Mouse (Mus musculus) MEL (cell line): ENCODE measurements around the gene Urad. TPM values are rescaled to one million over a fixed set of nuclear protein-coding genes. Genes with fewer than 3 reads are reported as not detected.

Experiments
- DNase-seq: peaks from one replicate; pipeline ENCODE4 v3.0.0; 2011; ENCODE audit warnings: low read depth, low spot score
- H3K27ac ChIP-seq: 2 replicates; pipeline ENCODE4 v1.5.1; 2012; ENCODE audit warnings: low read depth, mild to moderate bottlenecking, control low read depth, low read length, moderate library complexity; ENCODE audit not compliant: control insufficient read depth
- H3K27me3 ChIP-seq, 2 experiments: fragments of 150-350 bp in 1 of 2; sonication (generic) in 1 of 2; 2 replicates each; pipeline ENCODE4 v1.6.1; 2012; ENCODE audit warnings: low read length in 2 of 2, mild to moderate bottlenecking in 2 of 2, improper control_type of control experiment in 1 of 2, moderate library complexity in 1 of 2; ENCODE audit not compliant: insufficient read depth in 2 of 2, control insufficient read depth in 1 of 2
- H3K36me3 ChIP-seq, 2 experiments: 2 replicates each; pipeline ENCODE4 v1.6.1; 2012 to 2014; ENCODE audit warnings: low read length in 2 of 2, improper control_type of control experiment in 1 of 2, inconsistent platforms in 1 of 2, mild to moderate bottlenecking in 1 of 2; ENCODE audit not compliant: insufficient read depth in 2 of 2, control insufficient read depth in 1 of 2
- H3K4me1 ChIP-seq, 2 experiments: fragments of 150-350 bp in 1 of 2; sonication (generic) in 1 of 2; 2 replicates each; pipeline ENCODE4 v1.6.1; 2012; ENCODE audit warnings: low read length in 2 of 2, improper control_type of control experiment in 1 of 2, mild to moderate bottlenecking in 1 of 2; ENCODE audit not compliant: insufficient read depth in 2 of 2, control insufficient read depth in 1 of 2
- H3K4me3 ChIP-seq, 2 experiments: fragments of 150-350 bp in 1 of 2; sonication (generic) in 1 of 2; 2 replicates each; pipeline ENCODE4 v1.5.1; 2012; ENCODE audit warnings: low read depth in 2 of 2, low read length in 2 of 2, mild to moderate bottlenecking in 2 of 2, moderate library complexity in 2 of 2, control low read depth in 1 of 2, improper control_type of control experiment in 1 of 2; ENCODE audit not compliant: control insufficient read depth in 1 of 2, insufficient read depth in 1 of 2
- H3K79me2 ChIP-seq: 2 replicates; pipeline ENCODE4 v1.6.1; 2012; ENCODE audit warnings: mild to moderate bottlenecking, low read length, moderate library complexity; ENCODE audit not compliant: control insufficient read depth, poor library complexity, insufficient read depth
- H3K9ac ChIP-seq: 2 replicates; pipeline ENCODE4 v1.6.1; 2012; ENCODE audit warnings: low read depth, mild to moderate bottlenecking, control low read depth, low read length, moderate library complexity; ENCODE audit not compliant: control insufficient read depth, poor library complexity, severe bottlenecking
- H3K9me3 ChIP-seq: fragments of 150-350 bp; sonication (generic); replicated peaks from 2 replicates; pipeline ENCODE4 v1.6.1; 2012; ENCODE audit warnings: mild to moderate bottlenecking, low read length, improper control_type of control experiment, moderate library complexity; ENCODE audit not compliant: insufficient read depth
- CTCF ChIP-seq, 3 experiments: IDR thresholded peaks in 2 of 3; conservative IDR thresholded peaks in 1 of 3; 2 replicates each; pipeline ENCODE4 v1.5.1; 2011 to 2012; ENCODE audit warnings: low read length in 3 of 3, low read depth in 2 of 3, mild to moderate bottlenecking in 2 of 3, improper control_type of control experiment in 1 of 3, inconsistent platforms in 1 of 3, mixed read lengths in 1 of 3, moderate library complexity in 1 of 3; ENCODE audit not compliant: control insufficient read depth in 1 of 3, insufficient read depth in 1 of 3, poor library complexity in 1 of 3, severe bottlenecking in 1 of 3
- E2F4 ChIP-seq: IDR thresholded peaks from 2 replicates; pipeline ENCODE4 v1.6.1; 2011; ENCODE audit warnings: low read depth, low read length, improper control_type of control experiment, borderline replicate concordance
- ETS1 ChIP-seq: IDR thresholded peaks from 2 replicates; pipeline ENCODE4 v1.6.1; 2012; ENCODE audit warnings: low read depth, mild to moderate bottlenecking, inconsistent platforms, low read length, improper control_type of control experiment, moderate library complexity
- GABPA ChIP-seq: IDR thresholded peaks from 2 replicates; pipeline ENCODE4 v1.6.1; 2012; ENCODE audit warnings: low read depth, mild to moderate bottlenecking, inconsistent platforms, low read length, improper control_type of control experiment, moderate library complexity
- HCFC1 ChIP-seq: IDR thresholded peaks from 2 replicates; pipeline ENCODE4 v1.6.1; 2012; ENCODE audit warnings: low read depth, mild to moderate bottlenecking, inconsistent platforms, low read length, improper control_type of control experiment, moderate library complexity
- JUND ChIP-seq: IDR thresholded peaks from 2 replicates; pipeline ENCODE4 v1.6.1; 2011; ENCODE audit warnings: low read depth, mild to moderate bottlenecking, improper control_type of control experiment, low read length
- MAZ ChIP-seq: IDR thresholded peaks from 2 replicates; pipeline ENCODE4 v1.6.1; 2012; ENCODE audit warnings: low read depth, mild to moderate bottlenecking, inconsistent platforms, low read length, improper control_type of control experiment
- MEF2A ChIP-seq: IDR thresholded peaks from 2 replicates; pipeline ENCODE4 v1.6.1; 2014; ENCODE audit warnings: low read depth, mild to moderate bottlenecking, inconsistent platforms, low read length, improper control_type of control experiment; ENCODE audit not compliant: poor library complexity, insufficient replicate concordance, severe bottlenecking; ENCODE audit errors: extremely low read depth
- MYB ChIP-seq: IDR thresholded peaks from 2 replicates; pipeline ENCODE4 v1.6.1; 2011; ENCODE audit warnings: mild to moderate bottlenecking, low read depth, low read length, improper control_type of control experiment
- MYC ChIP-seq: IDR thresholded peaks from 2 replicates; pipeline ENCODE4 v1.6.1; 2011; ENCODE audit warnings: low read depth, mild to moderate bottlenecking, low read length, improper control_type of control experiment, moderate library complexity
- NELFE ChIP-seq: IDR thresholded peaks from 2 replicates; pipeline ENCODE4 v1.6.1; 2011; ENCODE audit warnings: low read depth, low read length, improper control_type of control experiment
- POLR2A ChIP-seq, 2 experiments: IDR thresholded peaks; 2 replicates each; pipeline ENCODE4 v1.6.1; 2011 to 2012; ENCODE audit warnings: low read length in 2 of 2, mild to moderate bottlenecking in 2 of 2, control low read depth in 1 of 2, improper control_type of control experiment in 1 of 2, low read depth in 1 of 2, moderate library complexity in 1 of 2; ENCODE audit not compliant: control insufficient read depth in 1 of 2, insufficient read depth in 1 of 2, poor library complexity in 1 of 2
- RCOR1 ChIP-seq: IDR thresholded peaks from 2 replicates; pipeline ENCODE4 v1.6.1; 2012; ENCODE audit warnings: low read depth, mild to moderate bottlenecking, inconsistent platforms, low read length, improper control_type of control experiment
- SIN3A ChIP-seq: IDR thresholded peaks from 2 replicates; pipeline ENCODE4 v1.6.1; 2012; ENCODE audit warnings: low read length, improper control_type of control experiment, inconsistent platforms
- TBP ChIP-seq: IDR thresholded peaks from 2 replicates; pipeline ENCODE4 v1.8.0; 2011; ENCODE audit warnings: low read depth, low read length, improper control_type of control experiment
- TCF12 ChIP-seq: IDR thresholded peaks from 2 replicates; pipeline ENCODE4 v1.6.1; 2014; ENCODE audit warnings: low read depth, mild to moderate bottlenecking, inconsistent platforms, low read length, improper control_type of control experiment, moderate library complexity
- UBTF ChIP-seq: IDR thresholded peaks from 2 replicates; pipeline ENCODE4 v1.6.1; 2012; ENCODE audit warnings: low read depth, mild to moderate bottlenecking, inconsistent platforms, low read length, improper control_type of control experiment, moderate library complexity, borderline replicate concordance; ENCODE audit not compliant: insufficient read depth
- USF2 ChIP-seq, 2 experiments: IDR thresholded peaks; 2 replicates each; pipeline ENCODE4 v1.6.1; 2011 to 2012; ENCODE audit warnings: improper control_type of control experiment in 2 of 2, low read length in 2 of 2, borderline replicate concordance in 1 of 2, inconsistent platforms in 1 of 2, low read depth in 1 of 2, mild to moderate bottlenecking in 1 of 2; ENCODE audit not compliant: insufficient read depth in 1 of 2
- ZKSCAN1 ChIP-seq: IDR thresholded peaks from 2 replicates; pipeline ENCODE4 v1.6.1; 2012; ENCODE audit warnings: low read depth, mild to moderate bottlenecking, inconsistent platforms, low read length, improper control_type of control experiment, moderate library complexity
- ZMIZ1 ChIP-seq: IDR thresholded peaks from 2 replicates; pipeline ENCODE4 v1.6.1; 2012; ENCODE audit warnings: low read depth, mild to moderate bottlenecking, inconsistent platforms, low read length, improper control_type of control experiment, moderate library complexity
- ZNF384 ChIP-seq: IDR thresholded peaks from 2 replicates; pipeline ENCODE4 v1.6.1; 2012; ENCODE audit warnings: low read depth, mild to moderate bottlenecking, inconsistent platforms, low read length, improper control_type of control experiment
- polyA plus RNA-seq, 2 experiments: library from polyadenylated mRNA; stranded (reverse) in 1 of 2; unstranded in 1 of 2; fragments of >175 nt in 1 of 2; fragments of >200 nt in 1 of 2; gene quantifications; 2 replicates each; pipeline versions ENCODE4 v1.2.1 to v1.2.4; 2012; ENCODE audit warnings: low replicate concordance in 2 of 2, low read depth in 1 of 2; ENCODE audit not compliant: insufficient read length in 2 of 2, insufficient read depth in 1 of 2, missing spikeins in 1 of 2
- total RNA-seq: library from RNA; depleted of rRNA; stranded (reverse); fragments of 300-350 nt; gene quantifications from 2 replicates; pipeline ENCODE4 v1.2.3, GENCODE M21; 2012

Gene Urad
- total and polyA plus RNA-seq, 3 experiments = not detected

DNA sequence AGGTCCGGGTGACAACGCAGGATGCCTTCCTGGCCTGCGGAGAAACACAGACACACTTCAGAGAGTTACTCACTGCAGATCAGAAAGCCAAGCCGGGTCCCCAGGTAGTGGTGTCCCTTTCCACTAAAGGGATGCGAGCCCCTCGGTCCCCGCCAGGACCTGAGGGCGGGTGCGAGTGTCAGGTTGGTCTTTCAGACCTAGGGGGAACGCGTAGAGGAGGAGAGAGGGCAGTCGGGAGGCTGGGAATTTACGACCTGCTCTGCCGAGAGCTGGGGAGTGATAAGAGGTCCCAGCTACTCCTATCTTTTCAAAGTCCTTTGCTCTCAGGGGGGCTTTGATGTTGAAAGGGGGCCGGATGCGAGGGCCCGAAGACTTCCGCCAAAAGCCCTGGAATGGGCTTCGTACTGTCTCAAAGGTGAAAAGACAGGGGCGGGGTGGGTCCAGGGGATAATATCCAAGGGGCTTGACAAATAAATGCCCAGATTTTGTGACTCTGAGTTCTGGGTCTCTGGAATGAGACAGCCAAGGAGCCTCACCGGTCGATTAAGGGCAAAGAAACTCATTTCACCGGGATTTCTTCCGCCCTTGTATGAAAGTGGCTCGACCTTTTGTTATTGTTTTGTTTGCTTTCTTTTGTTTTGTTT lies 6.7 kb downstream of the Urad start:
- Histone ChIP-seq H3K79me2 (no peaks in the 10 kb centered on the region), H3K4me1 (no peaks in the 10 kb centered on the region), H3K36me3 (no peaks in the 10 kb centered on the region), H3K4me3 (no peak overlapping the region), H3K9me3 (no peaks in the 10 kb centered on the region), H3K27me3 (no peaks in the 10 kb centered on the region), H3K27ac (no peak overlapping the region), H3K9ac (no peak overlapping the region)
- TF ChIP-seq ETS1 (no peak), ZMIZ1 (no peak), NELFE (no peak), TCF12 (no peak), GABPA (no peak), ZKSCAN1 (no peak), MEF2A (no peak), MAZ (no peak), HCFC1 (no peak), POLR2A (IDR thresholded peaks at IDR 0.05; ENCODE audit: control insufficient read depth in 1 of 2, insufficient read depth in 1 of 2, low read depth in 1 of 2, low read length in 2 of 2, poor library complexity in 1 of 2) (no peak), SIN3A (no peak), CTCF (IDR thresholded peaks at IDR 0.05 in 2 of 3, conservative IDR thresholded peaks at IDR 0.05 in 1 of 3; ENCODE audit: control insufficient read depth in 1 of 3, insufficient read depth in 1 of 3, low read depth in 2 of 3, low read length in 3 of 3, poor library complexity in 1 of 3, severe bottlenecking in 1 of 3) (no peak), MYC (no peak), E2F4 (no peak), TBP (no peak), MYB (no peak), RCOR1 (no peak), USF2 (IDR thresholded peaks at IDR 0.05; ENCODE audit: borderline replicate concordance in 1 of 2, insufficient read depth in 1 of 2, low read depth in 1 of 2, low read length in 2 of 2) (no peak)
- DNase-seq = no peak

DNA sequence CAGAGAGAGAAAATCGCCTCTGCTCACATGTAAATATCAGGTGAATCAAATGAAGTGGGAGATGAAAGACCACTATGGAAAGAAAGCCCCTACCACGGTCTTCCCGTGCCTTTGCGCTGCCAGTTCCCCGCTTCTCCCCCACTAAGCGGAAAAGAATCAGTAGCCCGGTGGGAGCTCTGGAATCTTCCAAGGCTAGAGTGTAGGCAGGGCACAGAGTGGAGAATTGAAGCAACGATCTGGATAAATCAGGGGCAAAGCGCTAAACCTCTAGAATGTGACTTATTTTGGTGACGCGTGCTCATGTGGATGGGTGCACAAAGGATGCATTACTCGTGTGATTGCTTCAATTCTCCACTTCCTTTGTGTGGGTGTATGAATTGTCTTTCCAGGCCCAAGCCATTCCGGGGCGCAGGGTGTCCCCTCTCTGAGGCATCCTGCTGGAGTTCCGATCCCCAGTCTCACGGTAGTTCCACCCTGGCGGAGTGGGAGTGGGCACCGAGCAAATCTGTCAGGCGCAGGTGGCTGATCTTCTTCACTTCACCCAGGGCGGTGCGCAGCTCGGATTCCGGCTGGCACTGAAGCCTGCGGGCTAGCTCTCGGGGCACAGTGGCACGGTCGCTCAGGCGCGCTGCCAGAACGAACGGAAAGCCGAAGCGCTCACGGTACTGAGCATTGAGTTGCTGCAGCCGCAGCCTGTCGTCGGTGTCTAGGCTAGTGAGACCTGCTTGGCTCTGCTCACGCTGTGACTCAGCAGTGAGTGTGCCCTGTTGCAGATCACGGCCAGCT lies 7.4 kb downstream of the Urad start:
- Histone ChIP-seq H3K36me3 (no peaks in the 10 kb centered on the region), H3K79me2 (no peaks in the 10 kb centered on the region), H3K4me1 (no peaks in the 10 kb centered on the region), H3K27me3 (no peaks in the 10 kb centered on the region), H3K9me3 (no peaks in the 10 kb centered on the region), H3K27ac (no peak overlapping the region), H3K4me3 (no peak overlapping the region), H3K9ac (no peak overlapping the region)
- DNase-seq = no peak
- no peak for TF ChIP-seq UBTF
- no peak for TF ChIP-seq ETS1
- no peak for TF ChIP-seq ZNF384
- TF ChIP-seq JUND = no peak
